Mouse (Mus musculus) kidney, postnatal 0 days (tissue): ENCODE measurements around the gene Tspan18. TPM values are rescaled to one million over a fixed set of nuclear protein-coding genes. Genes with fewer than 3 reads are reported as not detected.

Source experiments
- ATAC-seq: fragments of 200-750 bp; cut with Nextera tagmentation; replicated peaks from 2 replicates; pipeline ENCODE4 v1.8.0; 2017; ENCODE audit warnings: low read depth, moderate number of reproducible peaks, moderate TSS enrichment, moderate library complexity; ENCODE audit not compliant: low FRiP score
- DNase-seq: peaks from one replicate; pipeline ENCODE4 v3.0.0-alpha.2; 2016; ENCODE audit warnings: low spot score
- H3K27ac ChIP-seq: fragments of 300-500 bp; sonication (generic); 2 replicates; pipeline ENCODE4 v1.5.1; 2014; ENCODE audit warnings: mild to moderate bottlenecking
- H3K27me3 ChIP-seq: fragments of 300-500 bp; sonication (generic); 2 replicates; pipeline ENCODE4 v1.6.1; 2014; ENCODE audit warnings: low read length, mixed read lengths; ENCODE audit not compliant: insufficient read depth
- H3K36me3 ChIP-seq: fragments of 300-500 bp; sonication (generic); 2 replicates; pipeline ENCODE4 v1.6.1; 2014; ENCODE audit warnings: low read length, mixed read lengths; ENCODE audit not compliant: insufficient read depth
- H3K4me1 ChIP-seq: fragments of 300-500 bp; sonication (generic); replicated peaks from 2 replicates; pipeline ENCODE4 v1.6.1; 2014; ENCODE audit warnings: antibody characterized with exemption, low read length, mixed read lengths; ENCODE audit not compliant: insufficient read depth
- H3K4me2 ChIP-seq: fragments of 300-500 bp; sonication (generic); 2 replicates; pipeline ENCODE4 v1.6.1; 2014; ENCODE audit warnings: mild to moderate bottlenecking, low read length, moderate library complexity, mixed read lengths
- H3K4me3 ChIP-seq: fragments of 300-500 bp; sonication (generic); replicated peaks from 2 replicates; pipeline ENCODE4 v1.5.1; 2014; ENCODE audit warnings: low read depth, low read length
- H3K9ac ChIP-seq: fragments of 300-500 bp; sonication (generic); 2 replicates; pipeline ENCODE4 v1.6.1; 2014; ENCODE audit warnings: low read depth, low read length
- H3K9me3 ChIP-seq: fragments of 300-500 bp; sonication (generic); replicated peaks from 2 replicates; pipeline ENCODE4 v1.6.1; 2016; ENCODE audit warnings: low read length, inconsistent platforms, mixed read lengths
- CTCF ChIP-seq: IDR thresholded peaks from 2 replicates; pipeline ENCODE4 v1.5.1; 2016; ENCODE audit warnings: antibody characterized with exemption, low read depth, mild to moderate bottlenecking, moderate library complexity
- WGBS: fragments of 180-500 bp; shearing (Covaris S2); extraction: QIAGEN DNeasy Blood & Tissue Kit; methylation state at CpG from one replicate; pipeline ENCODE4 v1.1.7; 2014; 5-methylcytosine and 5-hydroxymethylcytosine counted together
- polyA plus RNA-seq: library from polyadenylated mRNA; unstranded; fragments of >200 nt; fragmentation: Nextera tagmentation; extraction: Ambion mirVana; gene quantifications from 2 replicates; pipeline ENCODE4 v1.2.1, GENCODE M21; 2015

Tspan18 gene
- polyA plus RNA-seq, 1 experiment from 2014 or later: 29.2 TPM

DNA sequence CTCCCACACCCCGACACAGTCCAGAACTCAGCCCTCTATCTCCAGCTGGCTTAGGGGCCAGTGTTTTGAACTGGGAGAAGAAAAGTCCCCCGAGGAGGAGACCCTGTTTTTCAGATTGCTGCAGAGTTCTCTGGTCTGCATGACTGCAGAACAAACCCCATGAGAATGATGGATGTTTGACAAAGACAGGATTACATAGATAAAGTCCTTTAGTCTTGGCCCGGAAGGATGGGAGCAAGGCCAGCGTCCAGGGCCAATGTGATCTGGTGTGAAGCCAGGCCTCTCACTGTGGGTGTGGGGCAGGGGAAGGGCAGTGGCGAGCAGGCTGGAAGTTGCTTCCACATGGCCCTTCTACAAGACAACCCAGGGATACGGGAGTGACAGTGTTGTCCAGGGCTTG, 110.8 kb downstream of the Tspan18 start:
- Histone ChIP-seq H3K4me2 (no peak overlapping the region), H3K27me3 (no peaks in the 10 kb centered on the region), H3K36me3 (no peaks in the 10 kb centered on the region), H3K4me3 (no peak overlapping the region), H3K9ac (no peak overlapping the region), H3K9me3 (no peaks in the 10 kb centered on the region), H3K27ac (no peak overlapping the region), H3K4me1 (peaks cover 18% of the 10 kb centered on the region)
- ATAC-seq: no peak
- WGBS: 62% methylated on average over 6 of the region's 6 CpGs
- no peak for DNase-seq
- TF ChIP-seq CTCF: no peak

DNA sequence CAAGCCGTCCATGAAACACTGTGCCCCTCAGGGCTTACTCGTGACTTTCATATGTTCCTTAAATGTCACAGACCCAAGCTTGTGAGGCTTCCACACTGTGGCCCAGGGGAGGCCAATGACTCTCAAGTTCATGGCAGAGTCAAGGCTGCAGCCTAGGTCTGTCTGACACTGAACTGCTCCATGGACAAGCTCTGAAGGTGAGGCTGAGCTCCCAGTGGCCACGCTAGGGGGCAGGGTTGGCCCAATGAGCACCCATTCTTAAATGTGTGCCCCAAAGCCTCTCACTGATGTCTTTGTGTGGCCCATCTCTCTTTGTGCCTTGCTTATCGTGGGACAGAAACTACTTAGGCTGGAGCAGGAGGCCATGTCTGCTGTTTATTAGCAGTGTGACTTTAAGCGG, 113.9 kb downstream of the Tspan18 start:
- 66% methylated on average over 5 of the region's 5 CpGs for WGBS
- no peak overlapping the region for H3K27ac ChIP-seq
- H3K4me2 ChIP-seq: no peak overlapping the region
- no peaks in the 10 kb centered on the region for H3K36me3 ChIP-seq
- no peaks in the 10 kb centered on the region for H3K9me3 ChIP-seq
- peaks cover 12% of the 10 kb centered on the region; the same call in 1 of the 2 replicates for H3K4me1 ChIP-seq
- ATAC-seq (no peak), DNase-seq (no peak)
- H3K4me3 ChIP-seq: no peak overlapping the region
- TF ChIP-seq CTCF: peak; percentile 49
- no peak overlapping the region for H3K9ac ChIP-seq
- no peaks in the 10 kb centered on the region for H3K27me3 ChIP-seq

DNA sequence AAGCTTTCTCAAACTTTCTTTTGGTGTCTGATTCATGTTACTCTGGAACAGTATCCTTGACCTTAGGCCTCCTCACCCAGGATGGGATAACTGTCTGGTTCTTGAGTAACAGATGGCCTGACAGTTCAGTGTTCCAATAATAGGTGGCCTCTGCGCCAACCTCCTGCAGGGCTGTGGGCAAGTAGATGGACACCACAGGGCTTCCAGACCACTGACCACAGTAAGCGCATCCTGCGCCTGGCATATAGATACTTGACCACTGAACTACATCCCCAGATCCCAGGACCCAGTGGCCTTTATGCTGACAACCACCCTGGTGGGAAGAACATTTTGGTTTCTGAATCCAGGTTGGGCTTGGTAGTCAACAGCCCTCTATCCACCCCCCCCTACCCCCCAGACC, 114.7 kb downstream of the Tspan18 start:
- DNase-seq (no peak), ATAC-seq (no peak)
- TF ChIP-seq CTCF: no peak
- peaks cover 12% of the 10 kb centered on the region; the same call in 1 of the 2 replicates for H3K4me1 ChIP-seq
- H3K27me3 ChIP-seq: no peaks in the 10 kb centered on the region
- H3K36me3 ChIP-seq: no peaks in the 10 kb centered on the region
- H3K4me3 ChIP-seq: no peak overlapping the region
- no peak overlapping the region for H3K4me2 ChIP-seq
- no peak overlapping the region for H3K9ac ChIP-seq
- 93% methylated on average over 3 of the region's 3 CpGs for WGBS
- H3K27ac ChIP-seq: no peak overlapping the region
- no peaks in the 10 kb centered on the region for H3K9me3 ChIP-seq

DNA sequence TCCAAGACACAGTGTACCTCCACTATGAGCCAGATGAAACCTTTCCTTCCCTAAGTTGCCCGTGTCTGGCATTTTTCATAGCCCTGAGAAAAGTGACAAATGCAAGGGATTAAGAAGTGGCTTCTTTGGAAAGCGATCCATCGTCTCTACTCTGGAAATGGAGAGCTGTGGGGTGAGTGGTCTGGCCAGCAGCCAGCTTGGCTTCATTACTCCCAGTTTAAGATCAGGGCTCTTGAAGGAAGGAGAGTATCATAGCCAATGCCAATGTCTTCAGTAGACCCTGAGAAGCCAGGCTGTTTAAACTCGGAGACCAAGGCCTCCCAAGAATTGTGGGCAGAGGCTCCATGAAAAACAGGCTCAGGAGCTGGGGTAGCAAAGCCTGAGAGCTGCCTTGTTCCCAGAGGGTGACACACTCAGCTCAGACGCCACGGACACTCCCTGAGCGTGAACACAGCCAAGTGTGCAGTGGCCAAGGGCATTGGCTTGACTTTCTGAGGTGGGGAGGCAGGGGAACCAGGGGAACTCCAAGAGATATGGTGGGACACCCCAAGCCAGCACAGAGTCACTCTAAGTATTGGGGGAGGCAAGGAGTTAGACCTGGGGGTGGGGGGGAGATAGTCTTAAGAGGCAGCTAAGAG, 115.8 kb downstream of the Tspan18 start:
- no peak overlapping the region for H3K4me2 ChIP-seq
- no peaks in the 10 kb centered on the region for H3K9me3 ChIP-seq
- no peak overlapping the region for H3K9ac ChIP-seq
- 81% methylated on average over 7 of the region's 7 CpGs for WGBS
- peaks cover 12% of the 10 kb centered on the region; the same call in 1 of the 2 replicates for H3K4me1 ChIP-seq
- TF ChIP-seq CTCF: no peak
- no peak overlapping the region for H3K4me3 ChIP-seq
- no peak overlapping the region for H3K27ac ChIP-seq
- no peaks in the 10 kb centered on the region for H3K27me3 ChIP-seq
- H3K36me3 ChIP-seq: no peaks in the 10 kb centered on the region
- ATAC-seq (no peak), DNase-seq (no peak)

DNA sequence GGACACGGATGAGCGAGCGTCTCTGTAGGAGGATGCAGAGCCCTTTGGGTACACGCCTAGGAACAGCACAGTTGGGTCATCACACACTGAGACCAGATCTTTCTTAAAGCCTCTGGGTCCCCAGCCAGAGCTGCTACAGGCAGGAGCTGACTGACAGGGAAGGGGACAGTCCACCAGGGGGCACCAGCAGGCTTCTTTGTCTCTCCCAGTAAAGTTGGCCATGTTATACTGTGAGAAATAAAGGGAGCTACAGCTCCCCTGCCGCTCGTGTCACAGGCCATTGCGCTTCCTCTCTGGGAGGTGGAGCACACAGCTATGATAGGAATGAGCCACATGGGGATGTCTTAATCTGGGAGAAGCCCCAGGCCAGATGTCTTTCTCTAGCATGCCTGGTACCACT, 117.3 kb downstream of the Tspan18 start:
- Histone ChIP-seq H3K36me3 (no peaks in the 10 kb centered on the region), H3K4me2 (no peak overlapping the region), H3K4me1 (peaks cover 12% of the 10 kb centered on the region; the same call in 1 of the 2 replicates), H3K27ac (peak overlapping the region; percentile 58; the same call in 1 of the 2 replicates), H3K27me3 (no peaks in the 10 kb centered on the region), H3K9me3 (no peaks in the 10 kb centered on the region), H3K9ac (no peak overlapping the region), H3K4me3 (no peak overlapping the region)
- 14% methylated on average over 7 of the region's 7 CpGs for WGBS
- DNase-seq (peak; percentile 98), ATAC-seq (peak; percentile 82)
- TF ChIP-seq CTCF: peak; percentile 89

DNA sequence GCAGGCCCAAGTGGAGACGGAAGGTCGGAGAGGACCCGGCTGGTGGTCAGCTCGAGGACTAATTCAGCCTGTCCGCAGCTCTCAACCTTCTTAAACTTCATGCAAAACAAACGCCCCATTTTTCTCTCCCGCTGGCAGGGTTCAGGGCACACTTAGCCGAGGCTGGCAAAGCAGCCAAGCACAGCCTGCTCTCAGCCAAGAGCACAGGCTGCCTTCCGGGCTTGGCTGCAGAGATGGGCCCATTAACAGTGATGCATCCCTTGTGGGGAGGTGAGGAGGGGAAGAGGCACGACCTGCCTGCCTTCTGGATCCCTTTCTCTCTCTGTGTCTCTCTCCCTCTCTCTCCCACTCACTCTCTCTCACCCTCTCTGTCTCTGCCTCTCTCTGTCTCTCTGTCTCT, 118.5 kb downstream of the Tspan18 start:
- Histone ChIP-seq H3K9me3 (no peaks in the 10 kb centered on the region), H3K36me3 (peaks cover 6% of the 10 kb centered on the region; the same call in 1 of the 2 replicates), H3K27me3 (no peaks in the 10 kb centered on the region), H3K4me3 (no peak overlapping the region), H3K4me1 (peaks cover 12% of the 10 kb centered on the region; the same call in 1 of the 2 replicates), H3K9ac (no peak overlapping the region), H3K27ac (no peak overlapping the region), H3K4me2 (no peak overlapping the region)
- WGBS: 78% methylated on average over 10 of the region's 10 CpGs
- DNase-seq (no peak), ATAC-seq (no peak)
- TF ChIP-seq CTCF: no peak

DNA sequence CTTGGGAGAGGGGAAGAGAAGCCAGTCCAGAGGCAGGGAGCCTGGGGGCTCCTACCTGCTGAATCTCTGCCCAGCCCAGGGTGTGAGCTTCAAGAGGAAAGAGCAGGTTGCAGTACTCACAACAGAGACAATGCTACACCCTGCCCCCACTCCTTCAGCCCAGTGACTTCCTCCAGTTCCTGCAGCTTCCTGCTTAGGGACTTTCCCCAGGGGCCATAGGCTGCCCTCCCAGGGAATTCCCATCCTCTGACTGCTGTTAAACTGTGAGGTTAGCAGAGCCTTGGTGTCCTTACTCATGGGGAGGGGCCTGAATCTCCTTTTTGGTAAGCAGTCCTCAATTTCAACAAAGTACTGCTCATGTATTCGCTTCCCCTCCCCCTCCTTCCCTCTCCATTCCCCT, 120.1 kb downstream of the Tspan18 start:
- Histone ChIP-seq H3K4me1 (peaks cover 9% of the 10 kb centered on the region; the same call in 1 of the 2 replicates), H3K9me3 (no peaks in the 10 kb centered on the region), H3K36me3 (peaks cover 19% of the 10 kb centered on the region), H3K4me2 (no peak overlapping the region), H3K4me3 (no peak overlapping the region), H3K9ac (no peak overlapping the region), H3K27me3 (no peaks in the 10 kb centered on the region), H3K27ac (no peak overlapping the region)
- no peak for ATAC-seq
- WGBS: 88% methylated on average over 1 of the region's 1 CpGs
- DNase-seq: peak; percentile 62
- no peak for TF ChIP-seq CTCF
